Mouse (Mus musculus): Measurements from ENCODE around the gene Serpina11. TPM values are rescaled to one million over a fixed set of nuclear protein-coding genes. Genes with fewer than 3 reads are reported as not detected.

Gene Serpina11
- polyA plus RNA-seq, 1 experiment = not detected

GRCm38 (mm10) chr12:103946243-103946642 is 43.5 kb downstream of the Serpina11 start:
- H3K4me1 ChIP-seq = no peaks in the 10 kb centered on the region
- TF ChIP-seq FLI1 (IDR thresholded peaks at IDR 0.05; ENCODE audit: low read length) (no peak), GATA1 (IDR thresholded peaks at IDR 0.05; ENCODE audit: borderline replicate concordance, low read length) (no peak)
- H3K9me3 ChIP-seq = no peaks in the 10 kb centered on the region
- no peak overlapping the region for H3K4me3 ChIP-seq (replicated peaks)
- no peaks in the 10 kb centered on the region for H3K27me3 ChIP-seq (replicated peaks)
- H3K36me3 ChIP-seq (replicated peaks; ENCODE audit: low read length) = no peaks in the 10 kb centered on the region

Other genes with a start within 250 kb of the Serpina11 start
- not detected in 2 replicates for gene Serpina1d, start 216.4 kb downstream of the Serpina11 start, polyA plus RNA-seq (2012; ENCODE audit: insufficient read depth, low replicate concordance)
- not detected in 2 replicates for gene Serpina1b, start 159.6 kb downstream of the Serpina11 start, polyA plus RNA-seq (2012; ENCODE audit: insufficient read depth, low replicate concordance)
- not detected in 2 replicates for gene Serpina1a, start 126.4 kb downstream of the Serpina11 start, polyA plus RNA-seq (2012; ENCODE audit: insufficient read depth, low replicate concordance)
- not detected in 2 replicates for gene Serpina1c, start 85.1 kb downstream of the Serpina11 start, polyA plus RNA-seq (2012; ENCODE audit: insufficient read depth, low replicate concordance)
- gene Serpina1e, start 31.0 kb downstream of the Serpina11 start, polyA plus RNA-seq (2012; ENCODE audit: insufficient read depth, low replicate concordance) = not detected in 2 replicates
- not detected in 2 replicates for gene Serpina9, start 23.8 kb upstream of the Serpina11 start, polyA plus RNA-seq (2012; ENCODE audit: insufficient read depth, low replicate concordance)
- gene Serpina12, start 54.5 kb upstream of the Serpina11 start, polyA plus RNA-seq (2012; ENCODE audit: insufficient read depth, low replicate concordance) = not detected in 2 replicates
- not detected in 2 replicates for gene Serpina5, start 111.2 kb upstream of the Serpina11 start, polyA plus RNA-seq (2012; ENCODE audit: insufficient read depth, low replicate concordance)
- gene Serpina3a, start 122.8 kb upstream of the Serpina11 start, polyA plus RNA-seq (2012; ENCODE audit: insufficient read depth, low replicate concordance) = not detected in 2 replicates
- not detected in 2 replicates for gene Serpina3b, start 138.0 kb upstream of the Serpina11 start, polyA plus RNA-seq (2012; ENCODE audit: insufficient read depth, low replicate concordance)
- gene Serpina3c, start 163.9 kb upstream of the Serpina11 start, polyA plus RNA-seq (2012; ENCODE audit: insufficient read depth, low replicate concordance) = not detected in 2 replicates
- gene Serpina3f, start 224.6 kb upstream of the Serpina11 start, polyA plus RNA-seq (2012; ENCODE audit: insufficient read depth, low replicate concordance) = 1.3 TPM in 1 of 2 replicates, not detected in the other
- gene Serpina3g, start 246.3 kb upstream of the Serpina11 start, polyA plus RNA-seq (2012; ENCODE audit: insufficient read depth, low replicate concordance) = 122 and 154 TPM in 2 replicates

Data from megakaryocyte, embryonic 14.5 days (primary cell).